Mouse (Mus musculus) brain, embryonic 14.5 days (tissue): Measurements from ENCODE around the gene Fndc10. TPM values are rescaled to one million over a fixed set of nuclear protein-coding genes. Genes with fewer than 3 reads are reported as not detected.

Experiments used
- DNase-seq: peaks from one replicate; pipeline ENCODE4 v3.0.0-alpha.2; 2011; ENCODE audit warnings: low read depth
- CTCF ChIP-seq: fragments of 200-500 bp; IDR thresholded peaks from 2 replicates; pipeline ENCODE4 v1.5.1; 2012; ENCODE audit warnings: inconsistent platforms, mild to moderate bottlenecking, moderate library complexity, borderline replicate concordance; ENCODE audit not compliant: insufficient read depth, insufficient read length; ENCODE audit errors: extremely low read depth
- POLR2A ChIP-seq: fragments of 200-500 bp; IDR thresholded peaks from 2 replicates; pipeline ENCODE4 v1.6.1; 2012; ENCODE audit warnings: mild to moderate bottlenecking, inconsistent platforms, borderline replicate concordance; ENCODE audit not compliant: poor library complexity, insufficient read depth, insufficient read length, severe bottlenecking; ENCODE audit errors: extremely low read depth
- polyA plus RNA-seq: library from polyadenylated mRNA; depleted of rRNA; stranded (reverse); fragments of >200 nt; gene quantifications from 2 replicates; pipeline ENCODE4 v1.2.3, GENCODE M21; 2012

Gene Fndc10
- polyA plus RNA-seq, 1 experiment, result 27.0 TPM

DNA sequence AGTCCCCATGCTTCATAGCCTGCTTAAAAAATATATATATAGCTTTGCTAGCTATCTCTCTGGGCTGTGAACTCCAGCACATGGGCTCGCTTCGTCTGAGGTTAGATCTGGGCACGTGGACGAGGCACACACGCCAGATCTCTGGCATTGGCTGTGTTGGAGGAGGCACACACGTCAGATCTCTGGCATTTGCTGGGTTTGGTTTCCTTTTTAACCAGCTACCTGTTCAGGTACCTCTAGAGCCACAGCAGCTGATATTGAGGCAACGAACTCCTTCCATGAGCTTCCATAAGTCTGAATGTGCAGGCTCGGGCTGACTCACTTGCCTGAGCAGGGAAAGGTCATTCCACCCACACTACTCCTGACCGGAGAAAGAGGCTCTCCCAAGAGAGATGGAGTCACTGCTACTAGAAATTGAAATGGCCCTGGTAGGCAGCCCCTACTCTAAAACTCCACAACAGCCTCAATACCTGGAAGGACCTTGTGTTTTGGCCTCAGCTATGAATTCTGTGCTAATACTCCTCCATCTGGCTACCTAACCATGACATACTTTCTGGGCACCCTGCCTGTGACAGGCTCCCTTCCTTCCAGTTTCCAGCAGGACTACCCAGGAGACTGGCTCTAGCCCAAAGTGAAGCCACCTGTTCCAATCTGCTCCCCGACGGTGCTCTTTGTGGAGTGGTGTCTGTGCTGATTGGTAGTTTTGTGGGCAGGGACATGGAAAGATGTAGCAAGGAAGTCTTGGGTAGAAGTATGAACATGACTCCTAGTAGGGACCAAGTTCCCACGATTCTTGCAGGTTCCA is 3.4 kb upstream of the Fndc10 start:
- TF ChIP-seq CTCF (no peak), POLR2A (no peak)
- DNase-seq, result peak; percentile 58

GRCm38 (mm10) chr4:155692421-155692820 is 1.7 kb upstream of the Fndc10 start:
- no peak for TF ChIP-seq CTCF
- TF ChIP-seq POLR2A, result no peak
- no peak for DNase-seq

- TF ChIP-seq CTCF (peak; percentile 41; the same call in 1 of the 2 replicates), POLR2A (peak; percentile 55; the same call in 1 of the 2 replicates)
Measured at GRCm38 (mm10) chr4:155694482-155695401, 600 bp downstream of the Fndc10 start.

DNA sequence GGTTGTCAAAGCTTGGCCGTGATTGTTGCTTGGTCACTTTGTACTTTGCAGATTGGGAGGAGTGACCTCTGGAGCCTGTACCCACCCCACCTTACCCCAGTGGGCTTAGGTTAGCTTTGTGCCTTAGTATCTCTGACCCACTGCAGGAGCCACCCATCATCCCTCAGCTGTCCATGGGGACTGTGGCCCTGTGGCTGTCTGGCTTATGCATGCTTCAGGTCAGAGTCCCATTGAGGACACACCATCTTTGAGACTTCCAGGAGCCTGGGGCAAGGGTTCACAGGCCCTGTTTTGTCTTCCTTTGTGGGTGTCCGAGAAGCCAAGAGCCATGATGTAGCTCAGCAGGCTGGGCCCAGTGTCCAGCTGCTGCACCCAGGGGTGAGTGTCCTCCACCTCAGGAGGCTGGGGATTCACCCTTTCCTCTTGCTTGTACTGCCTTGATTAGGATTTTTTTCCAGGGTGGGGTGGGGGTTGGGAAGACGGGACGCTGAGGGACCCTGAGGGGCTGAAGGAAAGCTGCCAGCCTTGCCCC is 1.5 kb downstream of the Fndc10 start:
- no peak for DNase-seq
- TF ChIP-seq POLR2A, result no peak
- no peak for TF ChIP-seq CTCF

More at GRCm38 (mm10) chr4:155694482-155695401, 600 bp downstream of the Fndc10 start:
- DNase-seq, result peak; percentile 85

- DNase-seq, result no peak
- TF ChIP-seq POLR2A (no peak), CTCF (no peak)
Measured at GRCm38 (mm10) chr4:155696261-155697255, 2.4 kb downstream of the Fndc10 start.

DNA sequence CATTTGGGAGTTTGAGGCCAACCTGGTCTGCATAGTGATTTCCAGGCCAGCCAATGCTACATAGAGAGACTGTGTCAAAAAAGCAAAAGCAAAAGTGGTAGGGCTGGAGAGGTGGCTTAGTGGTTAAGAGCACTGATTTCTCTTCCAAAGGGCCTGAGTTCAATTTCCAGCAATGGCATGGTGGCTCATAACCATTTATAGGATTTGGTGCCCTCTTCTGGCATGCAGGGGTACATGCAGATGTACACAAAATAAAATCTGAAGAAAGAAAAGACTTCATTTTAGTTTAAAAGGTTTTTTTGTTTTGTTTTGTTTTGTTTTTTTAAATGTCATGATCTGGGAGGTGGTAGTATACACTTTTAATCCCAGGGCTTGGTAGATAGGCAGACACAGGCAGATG is 6.3 kb downstream of the Fndc10 start:
- DNase-seq, result peak; percentile 48

GRCm38 (mm10) chr4:155703425-155703929 is 9.3 kb downstream of the Fndc10 start:
- TF ChIP-seq POLR2A (no peak), CTCF (no peak)
- no peak for DNase-seq

More for the DNA sequence above, 6.3 kb downstream of the Fndc10 start:
- TF ChIP-seq CTCF (peak; percentile 56; the same call in 1 of the 2 replicates), POLR2A (no peak)

DNA sequence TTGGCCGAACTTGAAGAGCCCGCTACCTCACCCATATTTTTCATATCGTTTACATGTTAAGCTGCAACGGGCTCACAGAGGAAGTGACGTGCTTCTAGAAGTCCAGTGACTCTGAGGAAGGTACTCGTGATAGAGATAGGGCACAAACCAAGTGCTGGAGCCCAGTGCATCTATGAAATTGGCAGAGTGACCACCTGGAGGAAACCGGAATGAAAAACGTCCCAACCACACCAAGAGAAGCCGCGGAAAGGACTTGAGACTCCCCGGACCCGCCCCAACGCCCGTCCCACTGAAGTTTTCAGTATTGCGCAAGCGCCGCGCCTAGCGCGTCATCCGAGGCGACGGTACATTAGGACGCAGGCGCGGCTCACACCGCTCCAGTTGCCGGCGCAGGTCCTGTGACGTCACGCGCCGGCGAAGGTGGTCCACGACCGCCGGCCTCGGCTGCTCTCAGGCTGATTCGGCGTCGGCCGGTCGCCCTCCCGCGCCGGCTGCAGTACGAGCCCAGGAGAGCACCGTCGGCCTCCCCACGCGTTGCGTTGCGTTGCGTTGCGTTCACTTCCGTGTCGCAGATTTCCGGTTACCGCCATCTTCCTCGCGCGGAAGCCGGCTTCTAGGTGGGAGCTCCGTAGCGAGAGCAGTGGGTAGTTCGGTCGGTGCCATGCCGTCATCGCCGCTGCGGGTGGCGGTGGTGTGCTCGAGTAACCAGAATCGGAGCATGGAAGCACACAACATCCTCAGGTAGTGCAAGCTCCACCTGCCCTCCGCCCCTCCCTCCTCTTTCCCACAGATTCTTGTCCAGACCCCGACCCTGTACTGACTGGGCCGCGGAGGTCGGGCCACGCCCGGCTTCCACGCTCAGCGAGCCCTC is 10.8 kb downstream of the Fndc10 start, which contains the start of gene Ssu72:
Ssu72 (plus strand) TSS at position 80 of the 871 bp plus-strand sequence.
- TF ChIP-seq POLR2A (peak; percentile 82), CTCF (no peak)
- peak; percentile 98 for DNase-seq

GRCm38 (mm10) chr4:155705592-155705929 is 11.4 kb downstream of the Fndc10 start:
- DNase-seq, result no peak
- no peak for TF ChIP-seq CTCF
- no peak for TF ChIP-seq POLR2A
